Mouse (Mus musculus) ES-Bruce4 (cell line): Measurements from ENCODE around the gene Avp.

Source experiments
- CTCF ChIP-seq: IDR thresholded peaks from one replicate; pipeline ENCODE4 v1.8.1; 2011; ENCODE audit warnings: low read depth, low read length
- EP300 ChIP-seq: IDR thresholded peaks from 2 replicates; pipeline ENCODE4 v1.6.1; 2011; ENCODE audit warnings: low read depth, low read length; ENCODE audit not compliant: insufficient read depth

GRCm38 (mm10) chr2:130557462-130557861 is 24.9 kb downstream of the Avp start:
- no peak for TF ChIP-seq CTCF
- no peak for TF ChIP-seq EP300
